Mouse (Mus musculus): ENCODE data around the gene Gm4187. TPM values are rescaled to one million over a fixed set of nuclear protein-coding genes. Genes with fewer than 3 reads are reported as not detected.

Gene Gm4187
- not detected for polyA plus RNA-seq (2014; fragmentation: Illumina TruSeq; extraction: RNeasy Lipid Tissue Mini Kit (QIAGEN cat#74804); ENCODE audit: low read depth, low replicate concordance)

GRCm38 (mm10) chr7:22329617-22330016 is at the start of gene Gm4187:
Gene Gm4187, minus strand, starts transcription at chr7:22329717.

GRCm38 (mm10) chr7:22370939-22371338 is 41.4 kb upstream of the Gm4187 start, which contains the start of gene Gm8660:
Gene Gm8660, minus strand, starts transcription at chr7:22371039.

Other genes starting within 250 kb of the Gm4187 start
- not detected for gene Gm16451, start 211.5 kb downstream of the Gm4187 start, polyA plus RNA-seq (2014; fragmentation: Illumina TruSeq; extraction: RNeasy Lipid Tissue Mini Kit (QIAGEN cat#74804); ENCODE audit: low read depth, low replicate concordance)
- gene Gm10666, start 195.0 kb downstream of the Gm4187 start, polyA plus RNA-seq (2014; fragmentation: Illumina TruSeq; extraction: RNeasy Lipid Tissue Mini Kit (QIAGEN cat#74804); ENCODE audit: low read depth, low replicate concordance): not detected
- not detected for gene Vmn1r142, start 165.7 kb downstream of the Gm4187 start, polyA plus RNA-seq (2014; fragmentation: Illumina TruSeq; extraction: RNeasy Lipid Tissue Mini Kit (QIAGEN cat#74804); ENCODE audit: low read depth, low replicate concordance)
- not detected for gene Vmn1r143, start 140.3 kb downstream of the Gm4187 start, polyA plus RNA-seq (2014; fragmentation: Illumina TruSeq; extraction: RNeasy Lipid Tissue Mini Kit (QIAGEN cat#74804); ENCODE audit: low read depth, low replicate concordance)
- gene Gm8653, start 128.5 kb downstream of the Gm4187 start, polyA plus RNA-seq (2014; fragmentation: Illumina TruSeq; extraction: RNeasy Lipid Tissue Mini Kit (QIAGEN cat#74804); ENCODE audit: low read depth, low replicate concordance): not detected
- gene Gm8453, start 100.2 kb downstream of the Gm4187 start, polyA plus RNA-seq (2014; fragmentation: Illumina TruSeq; extraction: RNeasy Lipid Tissue Mini Kit (QIAGEN cat#74804); ENCODE audit: low read depth, low replicate concordance): not detected
- gene Gm8660, start 41.3 kb upstream of the Gm4187 start, polyA plus RNA-seq (2014; fragmentation: Illumina TruSeq; extraction: RNeasy Lipid Tissue Mini Kit (QIAGEN cat#74804); ENCODE audit: low read depth, low replicate concordance): not detected
- gene Vmn1r148, start 83.9 kb upstream of the Gm4187 start, polyA plus RNA-seq (2014; fragmentation: Illumina TruSeq; extraction: RNeasy Lipid Tissue Mini Kit (QIAGEN cat#74804); ENCODE audit: low read depth, low replicate concordance): not detected
- not detected for gene Vmn1r149, start 108.5 kb upstream of the Gm4187 start, polyA plus RNA-seq (2014; fragmentation: Illumina TruSeq; extraction: RNeasy Lipid Tissue Mini Kit (QIAGEN cat#74804); ENCODE audit: low read depth, low replicate concordance)
- not detected for gene Gm10665, start 134.4 kb upstream of the Gm4187 start, polyA plus RNA-seq (2014; fragmentation: Illumina TruSeq; extraction: RNeasy Lipid Tissue Mini Kit (QIAGEN cat#74804); ENCODE audit: low read depth, low replicate concordance)
- gene Vmn1r151, start 170.0 kb upstream of the Gm4187 start, polyA plus RNA-seq (2014; fragmentation: Illumina TruSeq; extraction: RNeasy Lipid Tissue Mini Kit (QIAGEN cat#74804); ENCODE audit: low read depth, low replicate concordance): not detected
- not detected for gene Vmn1r152, start 193.2 kb upstream of the Gm4187 start, polyA plus RNA-seq (2014; fragmentation: Illumina TruSeq; extraction: RNeasy Lipid Tissue Mini Kit (QIAGEN cat#74804); ENCODE audit: low read depth, low replicate concordance)
- not detected for gene Gm8677, start 205.2 kb upstream of the Gm4187 start, polyA plus RNA-seq (2014; fragmentation: Illumina TruSeq; extraction: RNeasy Lipid Tissue Mini Kit (QIAGEN cat#74804); ENCODE audit: low read depth, low replicate concordance)
- gene Gm4201, start 235.6 kb upstream of the Gm4187 start, polyA plus RNA-seq (2014; fragmentation: Illumina TruSeq; extraction: RNeasy Lipid Tissue Mini Kit (QIAGEN cat#74804); ENCODE audit: low read depth, low replicate concordance): not detected